Mouse (Mus musculus) hindbrain, embryonic 11.5 days (tissue): ENCODE results near the gene Mypop. TPM values are rescaled to one million over a fixed set of nuclear protein-coding genes. Genes with fewer than 3 reads are reported as not detected.
A peak's percentile ranks its signal among the peaks of the same experiment; 100 is the strongest.

Experiments used
- ATAC-seq: fragments of 200-750 bp; cut with Nextera tagmentation; 2 replicates; pipeline ENCODE4 v1.8.0; 2017; ENCODE audit warnings: mild to moderate bottlenecking, moderate TSS enrichment, moderate library complexity; ENCODE audit not compliant: low FRiP score
- DNase-seq: peaks from one replicate; pipeline ENCODE4 v3.0.0-alpha.2; 2015; ENCODE audit warnings: low spot score
- H3K27ac ChIP-seq: fragments of 300-500 bp; sonication (generic); 2 replicates; pipeline ENCODE4 v1.5.1; 2014; ENCODE audit warnings: mild to moderate bottlenecking, low read depth, low read length
- H3K27me3 ChIP-seq: fragments of 300-500 bp; sonication (generic); 2 replicates; pipeline ENCODE4 v1.6.1; 2014; ENCODE audit warnings: mild to moderate bottlenecking, low read length, moderate library complexity, mixed read lengths; ENCODE audit not compliant: control insufficient read depth, insufficient read depth
- H3K36me3 ChIP-seq: fragments of 300-500 bp; sonication (generic); 2 replicates; pipeline ENCODE4 v1.6.1; 2014; ENCODE audit warnings: mild to moderate bottlenecking, low read length, moderate library complexity, mixed read lengths; ENCODE audit not compliant: control insufficient read depth, insufficient read depth
- H3K4me1 ChIP-seq: fragments of 300-500 bp; sonication (generic); replicated peaks from 2 replicates; pipeline ENCODE4 v1.6.1; 2014; ENCODE audit warnings: low read length, mixed read lengths; ENCODE audit not compliant: control insufficient read depth, insufficient read depth
- H3K4me2 ChIP-seq: fragments of 300-500 bp; sonication (generic); replicated peaks from 2 replicates; pipeline ENCODE4 v1.6.1; 2014; ENCODE audit warnings: mild to moderate bottlenecking, low read depth, low read length
- H3K4me3 ChIP-seq: fragments of 300-500 bp; sonication (generic); 2 replicates; pipeline ENCODE4 v1.5.1; 2014; ENCODE audit warnings: low read depth, low read length
- H3K9ac ChIP-seq: fragments of 300-500 bp; sonication (generic); 2 replicates; pipeline ENCODE4 v1.6.1; 2014; ENCODE audit warnings: low read depth, low read length
- H3K9me3 ChIP-seq: fragments of 300-500 bp; sonication (generic); 2 replicates; pipeline ENCODE4 v1.6.1; 2016; ENCODE audit warnings: low read length; ENCODE audit not compliant: control insufficient read depth
- WGBS: fragments of 180-500 bp; shearing (Covaris S2); extraction: QIAGEN DNeasy Blood & Tissue Kit; methylation state at CpG from one replicate; pipeline ENCODE4 v1.1.7; 2014; 5-methylcytosine and 5-hydroxymethylcytosine counted together
- polyA plus RNA-seq: library from polyadenylated mRNA; unstranded; fragments of >200 nt; fragmentation: Nextera tagmentation; extraction: Ambion mirVana; gene quantifications from 2 replicates; pipeline ENCODE4 v1.2.1, GENCODE M21; 2014

The Mypop gene
- 4.6 TPM in 2 replicates for polyA plus RNA-seq

DNA sequence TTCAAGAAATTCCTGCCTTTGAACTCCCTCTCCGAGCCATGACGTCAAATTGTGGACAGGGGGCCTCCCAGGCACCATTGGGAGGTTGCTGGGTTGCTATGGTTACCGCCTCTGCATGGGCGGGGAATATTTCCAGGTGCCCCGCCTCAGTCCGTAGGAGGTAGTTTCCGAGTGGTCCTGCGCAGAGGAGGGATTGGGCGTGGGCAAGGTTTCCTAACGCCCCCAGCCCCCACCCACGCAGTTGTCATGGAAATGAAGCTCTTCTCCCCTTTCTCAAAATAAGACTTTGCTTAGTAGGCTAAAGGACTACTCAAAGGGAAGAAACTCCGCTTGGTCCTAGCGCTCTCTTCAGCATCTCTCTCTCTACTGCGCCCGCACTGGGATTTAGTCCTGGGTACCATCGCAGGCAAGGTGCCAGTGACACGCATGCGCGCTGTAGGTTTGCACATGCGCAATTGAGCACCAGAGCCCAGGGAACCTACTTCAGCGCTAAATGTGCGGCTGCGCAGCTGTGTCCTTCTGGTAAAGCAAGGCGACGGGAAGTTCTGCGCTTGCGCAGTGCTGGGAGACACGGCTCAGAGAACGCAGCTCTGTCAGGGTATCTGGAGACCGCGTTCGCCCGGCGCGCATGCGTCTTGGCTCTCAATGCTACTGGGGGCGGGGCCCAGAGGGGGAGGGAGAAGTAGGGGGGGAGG, at the start of gene Mypop:
Gene Mypop, plus strand, starts transcription at position 645 of the 695 bp plus-strand sequence.
- Histone ChIP-seq H3K9ac (peak within 1 kb of the TSS; percentile 64), H3K27ac (peak within 1 kb of the TSS; percentile 87), H3K9me3 (no peaks in the 10 kb centered on the region), H3K27me3 (peaks cover 15% of the 10 kb centered on the region; the same call in 1 of the 2 replicates), H3K36me3 (no peaks in the 10 kb centered on the region), H3K4me3 (peak within 1 kb of the TSS; percentile 43), H3K4me2 (peak within 1 kb of the TSS; percentile 80), H3K4me1 (peaks cover 2% of the 10 kb centered on the region)
- DNase-seq (peak; percentile 100), ATAC-seq (peak; percentile 94)
- under 1% methylated on average over 37 of the region's 37 CpGs for WGBS

DNA sequence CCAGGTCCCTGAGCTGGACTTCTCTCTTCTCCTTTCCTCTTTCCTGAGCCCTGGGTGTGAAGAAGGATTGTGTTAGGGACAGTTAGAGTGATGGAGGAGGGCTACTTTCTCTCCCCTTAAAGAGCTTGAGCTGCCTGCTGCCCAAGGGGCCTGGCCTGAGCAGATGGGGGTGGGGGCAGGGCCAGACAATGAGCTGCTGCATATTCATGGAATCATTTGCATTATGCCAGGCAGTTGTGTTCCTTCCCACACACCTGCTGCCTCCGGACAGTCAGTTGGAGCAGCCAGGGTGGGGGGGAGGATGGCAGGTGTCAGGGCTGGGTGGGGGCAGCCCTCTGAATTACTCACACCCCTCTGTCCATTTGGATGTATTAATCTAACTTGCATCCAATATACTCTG, 48.7 kb upstream of the Mypop start:
- Histone ChIP-seq H3K4me2 (peak overlapping the region; percentile 23), H3K4me3 (no peak overlapping the region), H3K9me3 (no peaks in the 10 kb centered on the region), H3K4me1 (peaks cover 23% of the 10 kb centered on the region), H3K9ac (peak overlapping the region; percentile 19; the same call in 1 of the 2 replicates), H3K27me3 (no peaks in the 10 kb centered on the region), H3K27ac (peak overlapping the region; percentile 95), H3K36me3 (peaks cover 9% of the 10 kb centered on the region)
- 6% methylated on average over 1 of the region's 1 CpGs for WGBS
- ATAC-seq (peak; percentile 90), DNase-seq (peak; percentile 79)

DNA sequence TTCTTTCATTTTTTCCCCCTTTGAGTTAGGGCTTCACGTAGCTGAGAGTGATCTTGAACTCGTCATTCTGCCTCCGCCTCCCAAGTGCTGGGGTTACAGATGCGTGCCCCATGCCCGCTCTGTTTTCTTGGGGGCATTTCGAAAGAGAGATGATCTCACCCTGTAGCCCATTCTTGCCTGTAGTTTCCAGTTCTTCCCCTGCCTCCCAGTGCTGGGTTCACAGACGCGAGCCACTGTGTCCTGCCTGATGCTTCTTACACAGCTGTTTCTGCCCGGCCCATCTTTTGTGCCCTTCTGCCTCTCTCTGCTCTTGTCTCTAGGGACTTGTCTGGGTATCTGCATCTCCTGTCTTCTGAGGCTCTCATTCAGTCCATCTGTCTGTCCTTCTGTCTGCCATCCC, 48.2 kb upstream of the Mypop start:
- Histone ChIP-seq H3K36me3 (peaks cover 9% of the 10 kb centered on the region), H3K27me3 (no peaks in the 10 kb centered on the region), H3K4me2 (0 out of 2 replicates have a peak overlapping the region, but pooled peaks have one; percentile 23), H3K4me3 (no peak overlapping the region), H3K9me3 (no peaks in the 10 kb centered on the region), H3K4me1 (peaks cover 23% of the 10 kb centered on the region), H3K9ac (no peak overlapping the region), H3K27ac (peak overlapping the region; percentile 95)
- ATAC-seq (peak; percentile 76), DNase-seq (peak; percentile 44)
- 47% methylated on average over 9 of the region's 9 CpGs for WGBS

DNA sequence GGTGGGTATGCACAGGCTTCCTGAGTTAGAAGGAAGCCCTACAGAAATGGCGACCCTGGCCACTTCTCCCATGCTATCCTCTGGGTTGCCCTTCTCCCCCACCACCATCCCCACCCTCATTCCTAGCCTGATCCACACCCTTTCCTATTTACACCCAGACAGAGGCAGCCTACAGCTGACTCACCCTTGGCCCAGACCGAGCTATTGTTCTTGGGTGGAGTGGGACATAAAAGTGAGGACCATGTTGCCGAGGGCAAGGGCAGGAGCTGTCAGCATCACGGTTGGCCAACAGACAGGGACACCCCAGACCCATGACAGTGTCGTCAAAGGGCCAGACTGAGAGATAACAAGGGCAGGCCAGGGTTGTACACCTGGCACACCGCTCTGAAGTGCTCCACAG, 42.9 kb upstream of the Mypop start:
- Histone ChIP-seq H3K27ac (peak overlapping the region; percentile 96), H3K4me1 (peaks cover 26% of the 10 kb centered on the region), H3K9me3 (no peaks in the 10 kb centered on the region), H3K27me3 (no peaks in the 10 kb centered on the region), H3K4me3 (no peak overlapping the region), H3K4me2 (no peak overlapping the region), H3K36me3 (peaks cover 15% of the 10 kb centered on the region), H3K9ac (peak overlapping the region; percentile 29; the same call in 1 of the 2 replicates)
- DNase-seq: no peak
- WGBS: 52% methylated on average over 6 of the region's 6 CpGs
- ATAC-seq: no peak

DNA sequence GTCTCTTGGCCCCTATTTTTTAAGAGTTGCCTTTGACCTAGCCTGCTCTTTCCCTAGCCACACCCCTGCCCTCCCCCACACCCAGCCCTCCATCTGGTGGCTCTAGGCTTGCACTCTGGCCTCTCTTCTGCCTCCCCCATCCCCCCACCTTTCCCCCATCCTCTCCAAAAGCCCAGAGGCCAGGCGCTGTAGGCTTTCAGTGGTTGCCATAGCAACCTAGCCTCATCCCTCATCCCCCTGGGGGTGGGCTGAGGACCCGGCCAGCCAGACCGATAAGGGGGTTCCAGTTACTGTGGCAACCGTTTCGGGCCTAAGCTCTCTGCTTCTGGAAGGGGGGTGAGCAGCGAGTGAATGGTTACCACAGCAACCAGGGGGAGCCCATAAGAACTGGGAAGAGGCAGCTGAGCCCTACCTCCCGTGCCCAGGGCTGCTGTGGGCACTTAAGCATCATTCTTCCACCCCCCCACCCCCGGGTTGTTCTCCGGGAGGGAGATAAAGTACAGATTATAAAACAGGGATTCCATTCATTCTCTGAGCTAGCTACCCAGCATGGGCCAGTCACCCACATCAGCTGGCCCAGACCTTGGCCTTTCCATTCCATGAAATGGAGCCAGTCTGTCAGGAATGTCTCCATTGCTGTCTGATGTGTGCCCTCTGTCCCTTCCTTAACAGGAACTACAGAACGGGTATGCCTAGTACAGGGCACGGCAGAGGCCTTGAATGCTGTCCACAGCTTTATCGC, 41.1 kb upstream of the Mypop start:
- DNase-seq: peak; percentile 94
- peak overlapping the region; percentile 96 for H3K27ac ChIP-seq
- H3K4me2 ChIP-seq: 0 out of 2 replicates have a peak overlapping the region, but pooled peaks have one; percentile 11
- H3K36me3 ChIP-seq: peaks cover 12% of the 10 kb centered on the region
- H3K4me3 ChIP-seq: no peak overlapping the region
- peaks cover 23% of the 10 kb centered on the region for H3K4me1 ChIP-seq
- peak; percentile 96 for ATAC-seq
- WGBS: 23% methylated on average over 12 of the region's 12 CpGs
- no peaks in the 10 kb centered on the region for H3K9me3 ChIP-seq
- no peaks in the 10 kb centered on the region for H3K27me3 ChIP-seq
- H3K9ac ChIP-seq: peak overlapping the region; percentile 8; the same call in 1 of the 2 replicates

DNA sequence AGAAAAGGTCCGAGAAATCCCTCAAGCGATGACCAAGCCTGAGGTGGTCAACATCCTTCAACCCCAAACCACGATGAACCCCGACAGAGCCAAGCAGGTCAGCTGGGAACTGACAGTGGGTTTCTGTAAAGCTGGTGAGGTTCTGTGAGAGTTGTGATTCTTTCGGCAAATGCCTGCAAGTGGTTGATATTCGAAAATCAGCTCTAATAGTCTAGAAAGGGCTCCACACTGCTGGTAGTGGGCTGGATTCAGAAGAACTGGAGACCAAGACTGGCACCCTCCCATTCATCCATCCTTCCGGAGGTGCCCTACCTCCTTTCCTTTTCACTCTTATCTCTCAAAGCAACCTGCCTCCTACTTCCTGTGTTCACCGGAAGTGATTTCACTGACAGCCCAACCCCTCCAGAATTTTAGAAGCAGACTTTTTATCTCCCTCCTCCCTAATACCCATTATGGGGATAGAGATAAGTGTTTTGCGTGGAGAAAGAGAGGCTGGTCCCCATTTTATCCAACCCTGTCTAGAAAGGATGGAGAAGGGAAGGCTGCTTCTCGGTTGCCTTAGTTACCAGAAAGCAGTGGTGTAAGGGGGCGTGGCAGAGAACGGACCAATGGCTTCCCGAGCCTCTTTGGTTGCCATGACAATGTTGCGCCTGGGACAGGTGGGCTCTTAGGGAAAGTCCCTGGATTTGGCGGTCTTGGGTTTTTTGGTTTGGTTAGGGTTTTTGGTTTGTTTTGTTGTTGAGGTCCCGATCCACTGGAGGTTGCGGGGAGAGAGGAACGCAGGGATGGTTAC, 40.3 kb upstream of the Mypop start:
- H3K4me1 ChIP-seq: peaks cover 23% of the 10 kb centered on the region
- H3K9me3 ChIP-seq: no peaks in the 10 kb centered on the region
- 0 out of 2 replicates have a peak overlapping the region, but pooled peaks have one; percentile 11 for H3K4me2 ChIP-seq
- H3K27me3 ChIP-seq: no peaks in the 10 kb centered on the region
- WGBS: 18% methylated on average over 18 of the region's 18 CpGs
- peaks cover 12% of the 10 kb centered on the region for H3K36me3 ChIP-seq
- peak overlapping the region; percentile 96 for H3K27ac ChIP-seq
- H3K4me3 ChIP-seq: no peak overlapping the region
- peak overlapping the region; percentile 8; the same call in 1 of the 2 replicates for H3K9ac ChIP-seq
- ATAC-seq (no peak), DNase-seq (peak; percentile 75)

DNA sequence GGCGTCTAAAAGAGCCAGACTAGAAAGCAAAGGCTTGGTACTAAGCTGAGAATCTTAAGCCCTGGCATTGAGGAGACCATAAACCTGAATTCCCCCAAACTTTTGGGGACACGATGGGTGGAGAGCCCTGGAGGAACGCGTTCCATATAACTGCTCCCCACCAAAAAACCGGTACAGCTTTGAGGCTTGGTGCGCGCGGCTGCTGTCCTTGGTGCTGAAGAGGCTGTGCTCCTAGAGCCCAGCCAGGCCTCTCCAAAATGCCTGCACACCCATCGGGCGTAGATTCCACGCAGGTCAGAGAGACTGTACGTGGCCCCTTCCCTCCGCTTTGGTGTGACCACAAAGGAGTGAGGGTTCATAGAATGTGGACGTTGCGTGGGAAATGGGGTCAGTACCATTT, 39.6 kb upstream of the Mypop start:
- no peak for ATAC-seq
- peak; percentile 73 for DNase-seq
- H3K4me2 ChIP-seq: 0 out of 2 replicates have a peak overlapping the region, but pooled peaks have one; percentile 0
- peak overlapping the region; percentile 40 for H3K27ac ChIP-seq
- H3K9ac ChIP-seq: 0 out of 2 replicates have a peak overlapping the region, but pooled peaks have one; percentile 15
- 18% methylated on average over 15 of the region's 15 CpGs for WGBS
- no peaks in the 10 kb centered on the region for H3K9me3 ChIP-seq
- H3K4me1 ChIP-seq: peaks cover 23% of the 10 kb centered on the region
- H3K27me3 ChIP-seq: 0 out of 2 replicates have a peak, but pooled peaks cover under 1% of the 10 kb centered on the region
- H3K4me3 ChIP-seq: no peak overlapping the region
- H3K36me3 ChIP-seq: peaks cover 11% of the 10 kb centered on the region
